Mouse (Mus musculus): ENCODE data around the gene Mindy4b-ps.
"Not testable (repeated sequence)": the region's sequence is repeated elsewhere in the genome, so short reads cannot be mapped to it uniquely, and the experiment has no call there.

Mindy4b-ps gene

DNA sequence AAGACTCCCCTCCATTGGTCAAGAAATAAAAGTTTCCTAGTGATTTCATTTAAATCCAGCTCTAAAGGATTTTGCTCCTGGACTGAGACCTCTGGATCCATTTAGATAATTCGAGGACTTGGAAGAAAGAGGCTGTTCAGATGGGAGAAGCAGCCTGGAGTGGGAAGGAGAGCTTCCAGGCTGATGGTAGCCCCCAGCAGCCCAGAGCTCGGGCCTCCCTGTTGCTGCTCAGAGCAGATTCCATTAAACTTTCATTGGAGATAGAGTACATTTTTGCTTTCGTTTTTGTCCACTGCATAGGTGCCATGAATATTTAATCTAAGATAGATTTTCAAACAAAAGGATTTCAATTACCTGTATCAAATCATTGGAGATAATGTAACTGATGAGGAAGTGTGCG, at the start of gene Mindy4b-ps:
Mindy4b-ps (minus strand) TSS at position 101 of the 400 bp plus-strand sequence.
- DNase-seq (ENCODE audit: low spot score in 2 of 2): no peak

DNA sequence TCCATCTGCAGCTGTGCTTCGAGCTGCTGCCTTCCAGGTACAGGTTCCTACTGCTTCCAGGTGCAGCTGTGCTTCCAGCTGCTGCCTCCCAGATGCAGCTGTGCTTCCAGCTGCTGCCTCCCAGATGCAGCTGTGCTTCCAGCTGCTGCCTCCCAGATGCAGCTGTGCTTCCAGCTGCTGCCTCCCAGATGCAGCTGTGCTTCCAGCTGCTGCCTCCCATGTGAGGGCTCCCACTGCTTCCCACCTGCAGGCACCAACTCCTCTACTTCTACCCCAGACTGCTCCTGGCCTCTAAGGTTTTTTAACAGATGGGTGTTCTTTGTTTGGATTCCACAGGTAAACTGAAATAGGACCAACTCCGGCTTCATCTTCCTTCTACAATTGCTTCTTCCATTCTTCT, 49.8 kb upstream of the Mindy4b-ps start:
- DNase-seq (ENCODE audit: low spot score in 2 of 2): not testable (repeated sequence)

DNA sequence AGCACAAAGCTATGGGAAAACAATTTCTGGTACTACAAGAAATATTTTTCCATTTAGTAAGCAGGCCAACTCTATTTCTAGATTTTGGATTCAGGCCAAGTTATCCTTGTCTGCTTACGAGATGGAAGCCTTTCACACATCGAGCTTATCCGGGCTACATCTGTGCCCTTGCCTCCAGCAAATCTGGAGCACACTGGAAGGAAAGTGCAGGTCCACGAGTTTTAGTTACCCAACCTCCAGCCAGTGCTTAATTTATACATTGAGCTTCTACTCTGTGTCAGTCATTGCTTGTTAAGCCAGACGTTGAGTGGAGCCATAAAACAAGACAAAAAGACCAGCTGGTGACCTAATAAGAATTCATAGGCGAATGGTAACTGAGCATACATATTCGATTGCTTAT, 43.6 kb upstream of the Mindy4b-ps start:
- DNase-seq (ENCODE audit: low spot score in 2 of 2): no peak

DNA sequence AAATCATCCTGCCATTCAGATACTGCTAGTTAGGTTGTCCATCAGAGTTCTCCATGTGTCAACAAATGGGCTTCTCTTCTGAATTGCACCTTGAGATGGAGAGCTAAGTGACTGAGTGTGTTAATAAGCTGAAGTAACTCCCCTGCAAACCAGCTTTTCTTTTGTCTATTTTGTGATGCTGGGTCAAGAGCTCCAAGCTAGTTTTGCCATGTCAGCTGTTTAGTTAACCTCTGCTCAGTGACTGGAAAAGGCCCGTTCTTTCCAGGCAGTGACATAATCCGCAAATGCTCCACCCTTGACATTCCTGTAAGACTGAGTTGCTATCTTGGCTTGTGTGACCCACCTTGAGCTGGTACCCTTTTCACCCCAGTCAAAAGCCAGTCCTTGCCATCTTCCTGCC, 40.9 kb upstream of the Mindy4b-ps start:
- no peak for DNase-seq (ENCODE audit: low spot score in 2 of 2)

DNA sequence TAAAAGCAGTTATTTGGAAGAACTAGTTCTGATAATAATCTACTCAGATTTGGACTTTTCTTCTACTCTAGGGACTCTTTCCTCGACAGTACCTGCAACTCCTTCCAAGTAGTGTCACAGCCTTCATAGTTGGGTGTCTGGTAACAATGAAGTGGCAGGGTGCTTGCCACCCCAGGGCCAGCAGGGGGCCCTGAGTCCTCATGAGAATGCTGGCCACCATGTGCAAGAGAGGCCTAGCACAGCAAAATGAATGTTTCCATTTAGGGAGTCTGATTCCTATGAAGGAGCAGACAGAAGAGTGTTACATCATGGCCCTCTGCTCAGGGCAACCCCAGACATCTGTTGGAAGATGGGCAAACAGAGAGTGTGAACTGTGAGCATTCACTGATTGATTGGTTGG, 21.3 kb upstream of the Mindy4b-ps start:
- DNase-seq (ENCODE audit: low spot score in 2 of 2): no peak

DNA sequence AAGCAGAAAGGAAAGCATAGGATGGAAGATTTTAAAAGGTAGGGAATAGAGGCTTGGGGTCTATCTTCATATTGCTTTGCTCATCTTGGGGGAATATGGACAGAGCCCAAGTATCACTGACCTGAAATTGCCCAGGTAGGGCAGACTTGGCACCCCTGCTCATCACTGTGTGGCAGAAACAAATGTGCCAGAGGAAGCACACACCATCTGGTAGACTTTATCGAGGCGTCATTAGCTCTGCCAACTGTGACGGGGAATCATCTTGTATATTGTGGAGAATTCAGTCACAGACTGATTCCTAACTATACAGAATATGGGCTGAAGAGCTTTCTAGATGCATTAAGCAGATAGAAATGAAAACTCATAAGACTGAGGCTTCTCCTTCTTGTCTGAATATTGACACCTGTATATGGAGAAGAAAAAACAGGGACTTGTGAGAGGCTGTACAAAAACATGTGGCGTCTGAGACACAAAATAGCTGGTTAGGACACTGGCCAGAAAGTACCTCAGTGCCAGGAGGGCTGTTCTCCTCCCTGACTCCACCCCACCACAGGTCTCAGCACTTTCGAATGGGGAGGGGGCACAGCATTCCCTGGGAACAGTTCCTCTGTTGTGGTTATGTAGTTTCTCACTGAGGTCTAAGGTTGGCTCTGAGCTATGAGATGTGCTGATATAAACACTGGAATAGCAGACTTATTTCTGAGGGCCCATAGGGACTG, 11.5 kb upstream of the Mindy4b-ps start:
- DNase-seq (ENCODE audit: low spot score in 2 of 2): no peak

DNA sequence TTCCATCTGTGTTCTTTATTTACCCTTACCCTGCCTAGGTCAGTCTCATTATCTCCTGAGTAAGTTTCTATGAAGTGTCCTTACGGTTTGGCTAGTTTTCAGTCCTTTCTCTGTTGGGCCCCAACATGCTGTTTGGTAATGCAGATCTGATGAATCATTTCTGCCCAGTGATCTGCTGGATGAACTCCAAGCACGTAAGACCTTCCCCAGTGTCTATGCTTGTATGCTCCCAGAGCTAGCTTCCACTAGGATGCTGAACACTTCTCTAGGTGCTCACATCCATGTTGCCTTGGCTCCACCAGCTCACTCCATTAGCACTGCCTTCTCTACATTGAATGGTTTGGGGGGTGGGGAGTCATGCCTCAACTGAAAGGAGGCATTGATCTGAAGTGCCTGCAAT, 10.8 kb upstream of the Mindy4b-ps start:
- DNase-seq (ENCODE audit: low spot score in 2 of 2): no peak

DNA sequence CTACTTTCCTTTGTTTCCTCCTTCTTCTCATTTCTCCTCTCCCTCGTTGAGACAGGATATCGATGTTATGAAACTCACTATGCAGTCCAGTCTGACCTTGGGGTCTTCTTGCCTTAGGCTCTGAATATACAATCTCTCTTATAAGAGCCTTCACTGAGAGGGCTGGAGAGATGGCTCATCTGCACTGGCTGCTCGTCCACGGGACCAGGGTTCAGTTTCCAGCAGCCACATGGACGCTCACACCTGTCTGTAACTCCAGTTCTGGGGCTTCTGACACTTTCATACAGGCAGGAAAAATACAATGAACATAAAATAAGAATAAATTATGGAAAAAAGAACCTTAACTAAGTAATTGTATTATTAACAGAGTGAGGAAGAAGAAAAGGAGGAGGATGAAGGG, 9.5 kb upstream of the Mindy4b-ps start:
- DNase-seq (ENCODE audit: low spot score in 2 of 2): no peak

DNA sequence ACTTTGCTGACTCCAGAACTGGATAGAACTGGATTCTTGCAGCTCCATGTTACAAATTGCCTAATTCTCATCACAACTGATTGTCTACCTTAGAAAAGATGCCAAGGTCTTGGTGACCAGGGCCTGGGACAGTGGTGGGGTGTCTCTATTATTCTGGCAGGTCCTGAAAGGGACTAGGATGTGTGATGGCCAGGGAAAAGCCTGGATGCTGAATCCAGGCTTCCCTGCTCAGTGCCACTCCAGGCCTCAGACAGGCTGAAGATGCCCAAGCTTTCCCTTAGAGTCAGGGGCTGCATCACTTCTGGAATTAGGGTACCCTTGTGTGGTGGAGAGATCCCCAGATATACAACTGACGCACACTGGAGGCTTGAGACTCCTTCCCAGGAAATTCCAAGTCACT, 7.8 kb upstream of the Mindy4b-ps start:
- DNase-seq (ENCODE audit: low spot score in 2 of 2): no peak

DNA sequence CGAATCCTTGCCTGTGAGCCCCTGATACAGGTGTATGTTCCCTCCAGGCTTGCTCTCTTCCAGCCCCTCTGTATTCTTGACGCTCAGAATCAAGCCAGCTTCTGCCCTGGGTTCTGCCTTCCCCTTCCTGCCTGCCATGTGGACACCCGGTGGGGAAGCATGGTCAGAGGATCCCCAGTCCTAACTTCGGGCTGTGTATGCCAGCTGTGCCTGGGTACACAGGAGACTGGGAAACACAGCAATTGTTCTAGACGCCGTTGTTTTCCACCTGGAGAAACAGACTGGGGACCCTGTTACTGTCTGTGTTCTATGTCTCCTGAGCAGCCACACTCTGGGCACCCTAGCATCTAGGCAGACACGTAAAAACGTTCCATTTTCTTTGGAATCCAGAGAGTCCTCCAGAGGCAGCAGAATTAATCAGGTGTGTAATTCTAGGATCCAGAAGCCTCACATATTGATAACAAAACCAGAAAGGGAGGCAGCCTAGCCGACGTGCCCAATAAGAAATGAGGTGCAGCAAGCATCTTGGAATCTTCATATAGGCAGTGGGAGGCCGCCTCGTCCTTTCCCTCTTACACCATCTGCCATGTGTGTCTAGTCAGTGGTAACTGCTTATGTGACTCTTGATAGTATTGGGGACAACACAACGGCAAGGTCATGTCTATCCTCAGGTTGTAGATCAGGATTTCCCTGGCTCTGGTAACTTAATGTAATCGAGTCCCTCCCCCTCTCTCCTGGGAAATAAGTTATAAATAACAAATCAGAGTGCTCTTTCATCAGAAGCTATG, 6.4 kb upstream of the Mindy4b-ps start:
- DNase-seq (ENCODE audit: low spot score in 2 of 2): no peak

DNA sequence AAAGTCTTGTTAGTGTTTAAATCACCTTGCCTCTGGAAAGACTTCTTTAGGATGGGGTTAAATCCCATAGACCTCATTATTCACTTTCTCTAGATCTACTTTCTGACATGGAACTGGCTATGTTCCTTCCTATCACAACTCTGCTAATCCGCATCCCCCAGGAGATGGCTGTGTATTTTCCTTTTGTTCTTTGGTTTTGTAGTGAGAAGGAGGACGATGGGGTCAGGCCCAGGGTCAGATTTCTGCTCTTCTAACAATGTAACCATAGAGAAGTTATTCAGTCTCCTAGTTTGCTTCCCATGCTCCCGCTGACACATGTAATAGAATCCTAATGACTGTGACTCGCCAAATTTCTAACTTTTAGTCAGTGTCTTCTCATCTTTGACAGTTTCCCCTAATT, 4.2 kb upstream of the Mindy4b-ps start:
- no peak for DNase-seq (ENCODE audit: low spot score in 2 of 2)

DNA sequence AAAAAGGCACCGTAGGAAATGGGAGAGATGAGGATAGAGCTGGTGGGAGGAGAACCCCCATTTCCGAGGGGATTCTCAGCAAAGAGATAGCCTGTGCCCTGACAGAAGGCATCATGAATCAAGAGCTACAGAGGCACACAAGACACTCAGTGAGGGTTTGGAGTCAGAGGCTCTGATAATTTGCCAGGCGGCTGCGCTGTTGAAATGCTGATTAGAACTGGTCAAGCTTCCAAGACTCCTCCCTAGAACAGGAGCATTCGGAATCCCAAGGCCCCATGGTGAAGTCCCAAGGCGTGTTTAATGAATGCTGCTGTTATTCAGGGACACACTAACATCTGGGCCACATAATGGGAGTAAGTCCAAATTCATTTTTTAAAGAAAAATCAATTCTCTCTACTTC, 4.8 kb downstream of the Mindy4b-ps start:
- no peak for DNase-seq (ENCODE audit: low spot score in 2 of 2)

DNA sequence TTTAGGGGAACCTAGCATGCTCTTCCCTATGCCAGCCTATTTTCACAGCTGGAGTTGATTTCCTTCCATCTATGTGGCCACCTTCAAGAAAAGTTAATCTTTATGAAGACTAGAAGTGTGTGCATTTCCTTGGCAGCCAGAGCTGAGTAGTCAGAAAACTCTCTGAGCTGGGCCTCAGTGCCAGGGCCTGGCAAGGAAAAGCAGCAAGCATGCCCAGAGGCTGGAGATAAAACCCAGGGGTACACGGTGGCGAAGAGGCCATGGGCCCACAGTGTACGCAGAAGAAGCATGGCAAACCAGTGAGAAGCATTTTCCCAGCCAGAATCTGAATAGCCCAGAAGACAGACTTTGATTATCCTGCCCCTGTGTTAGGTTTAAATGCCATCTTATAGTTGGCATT, 7.9 kb downstream of the Mindy4b-ps start:
- DNase-seq (ENCODE audit: low spot score in 2 of 2): no peak

DNA sequence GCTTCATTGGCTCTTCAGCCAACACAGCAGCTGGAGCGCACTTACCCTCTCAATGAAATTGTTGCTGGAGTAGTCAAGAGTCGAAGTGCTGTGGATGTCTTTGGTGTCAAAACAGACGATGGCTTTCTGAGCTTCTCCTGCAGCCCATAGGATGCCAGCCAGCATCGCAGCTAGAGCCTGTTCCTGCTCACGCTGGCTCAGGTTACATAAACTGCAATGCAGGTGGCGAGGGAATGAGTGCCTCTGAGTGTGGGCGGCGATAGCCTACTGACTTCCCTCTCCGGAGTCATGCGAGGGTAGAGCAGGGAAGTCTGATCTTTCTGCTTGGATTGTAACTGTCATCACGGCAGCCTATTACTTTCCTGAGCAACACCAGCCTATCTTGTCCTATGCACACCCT, 11.8 kb downstream of the Mindy4b-ps start:
- no peak for DNase-seq (ENCODE audit: low spot score in 2 of 2)

DNA sequence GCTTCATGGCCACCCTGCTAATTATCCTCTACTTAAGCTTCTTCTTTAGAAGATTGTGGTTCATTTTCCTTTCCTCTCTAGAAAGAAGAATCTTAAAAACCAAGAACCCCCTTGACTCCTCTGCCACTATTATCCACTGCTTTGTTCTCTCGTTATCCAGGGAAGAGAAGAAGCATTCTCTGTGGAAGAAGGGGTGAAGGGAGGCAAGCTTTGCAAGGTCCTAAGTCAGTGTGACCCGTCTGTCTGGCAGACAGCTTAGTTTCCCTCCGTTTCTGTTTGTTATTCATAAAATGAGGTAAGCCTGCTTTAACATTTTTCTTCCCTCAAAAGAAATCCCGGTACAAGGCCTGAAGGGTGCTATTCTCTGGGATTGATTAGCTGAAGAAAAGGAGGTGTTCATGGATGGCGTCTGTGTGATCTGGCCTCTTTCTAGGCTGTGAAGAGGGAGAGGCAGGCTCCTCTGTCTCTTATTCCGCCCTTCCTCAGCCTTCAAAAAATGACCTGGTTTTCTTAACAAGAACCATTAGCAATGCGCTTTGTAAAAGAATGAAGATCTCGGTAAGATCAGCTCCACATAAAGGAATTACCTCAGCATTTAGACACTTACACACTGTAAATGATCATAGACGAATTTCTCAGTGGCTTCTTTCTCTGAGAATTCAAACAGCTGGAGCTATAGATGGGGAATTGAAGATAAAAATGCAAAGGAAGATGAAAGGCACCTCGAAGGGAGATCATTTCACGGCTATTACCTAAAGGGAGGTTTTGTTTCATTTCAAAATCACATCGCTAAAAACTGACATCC, 12.8 kb downstream of the Mindy4b-ps start:
- no peak for DNase-seq (ENCODE audit: low spot score in 2 of 2)

DNA sequence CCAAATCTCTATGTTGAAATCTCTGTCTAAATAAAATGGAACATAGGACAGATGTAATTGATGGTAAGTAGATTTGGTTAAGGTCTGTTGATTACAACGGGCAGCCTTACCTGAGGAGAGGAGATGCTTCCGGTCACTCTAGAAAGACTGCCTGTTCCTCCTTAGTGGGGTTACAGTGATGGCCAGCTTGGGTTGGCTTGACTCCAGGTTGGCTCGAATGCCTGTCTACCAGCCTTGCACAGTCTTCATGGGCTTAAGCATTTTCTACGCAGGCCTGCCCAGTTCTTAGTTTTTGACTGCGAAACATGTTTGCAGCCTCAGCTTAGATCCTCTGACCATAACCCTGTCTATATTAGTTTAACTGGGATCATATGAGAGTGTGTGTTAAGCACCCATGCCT, 13.5 kb downstream of the Mindy4b-ps start:
- DNase-seq (ENCODE audit: low spot score in 2 of 2): no peak

DNA sequence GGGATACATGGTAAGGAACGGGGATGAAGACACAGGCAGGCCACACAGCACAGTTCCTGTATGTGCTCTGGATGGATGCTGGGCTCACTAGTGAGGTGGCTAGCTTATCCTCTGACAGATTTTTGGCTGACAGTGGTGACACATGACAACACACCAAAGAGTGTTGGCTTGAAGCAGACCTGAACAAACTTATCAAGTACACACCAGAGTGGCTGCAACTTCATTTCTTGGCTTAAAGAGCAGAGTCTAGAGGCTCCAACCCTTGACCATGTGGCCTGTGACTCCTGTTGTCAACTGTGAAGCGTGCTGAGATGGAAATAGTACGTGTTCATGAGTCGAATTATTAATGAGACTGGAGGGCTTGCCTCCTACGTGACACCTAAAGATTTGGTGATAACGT, 17.4 kb downstream of the Mindy4b-ps start:
- DNase-seq (ENCODE audit: low spot score in 2 of 2): no peak

DNA sequence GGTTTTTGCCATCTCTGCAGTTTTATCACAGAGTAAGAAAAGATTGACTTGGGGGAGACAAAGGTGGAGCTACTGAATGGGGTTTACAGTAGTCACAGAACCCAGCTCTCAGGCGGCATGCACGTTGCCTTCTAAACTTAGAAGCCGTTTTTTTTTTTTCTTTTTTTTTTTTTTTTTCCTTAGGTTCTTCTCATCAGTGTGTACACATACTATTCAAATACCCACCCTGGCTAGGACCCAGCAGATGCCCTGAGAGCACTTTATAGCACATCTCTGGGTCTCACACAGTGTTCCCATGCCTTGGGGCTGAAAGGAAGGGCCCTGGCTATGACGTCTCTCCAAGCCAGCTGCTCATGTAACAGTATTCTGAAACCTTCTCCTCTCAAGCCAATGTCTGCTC, 23.4 kb downstream of the Mindy4b-ps start:
- no peak for DNase-seq (ENCODE audit: low spot score in 2 of 2)

DNA sequence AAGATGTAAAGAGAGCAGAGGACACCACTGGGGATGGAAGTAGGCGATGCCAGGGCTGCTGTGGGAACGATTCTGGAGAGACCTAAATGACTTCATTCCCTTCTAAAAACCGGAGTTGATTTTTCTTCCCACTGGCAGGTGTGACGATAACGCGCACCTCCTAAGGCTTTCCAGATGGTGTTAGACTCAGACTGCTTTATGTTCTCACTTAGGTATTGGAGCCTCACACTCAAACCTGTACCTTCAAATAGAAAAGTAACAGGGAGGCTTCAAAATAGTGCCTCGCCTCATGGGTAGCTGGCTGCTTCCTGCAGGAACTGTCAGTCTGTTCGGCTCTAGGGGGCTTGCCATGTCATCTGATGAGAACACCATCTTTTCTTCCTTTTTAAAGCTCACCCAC, 23.9 kb downstream of the Mindy4b-ps start:
- DNase-seq (ENCODE audit: low spot score in 2 of 2): no peak

DNA sequence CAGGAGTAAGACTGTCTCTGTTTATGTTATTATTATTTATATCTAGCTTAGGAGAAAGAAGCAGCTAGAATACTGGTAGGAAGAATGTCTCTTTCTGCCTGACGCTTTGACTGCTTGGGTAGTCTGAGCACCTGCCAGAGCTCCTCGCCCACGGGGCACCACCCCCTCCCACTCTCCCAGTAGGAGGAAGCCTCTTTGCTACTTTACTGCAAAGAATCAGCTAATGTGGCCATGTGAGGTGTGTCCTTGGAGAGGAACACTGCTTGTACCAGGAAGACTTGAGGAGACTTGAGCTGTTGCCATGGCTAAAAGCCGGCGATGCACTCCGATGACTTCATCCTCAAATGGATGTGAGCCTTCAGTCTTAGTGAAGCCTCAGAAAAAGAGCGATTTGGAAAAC, 32.6 kb downstream of the Mindy4b-ps start:
- DNase-seq (ENCODE audit: low spot score in 2 of 2): no peak

DNA sequence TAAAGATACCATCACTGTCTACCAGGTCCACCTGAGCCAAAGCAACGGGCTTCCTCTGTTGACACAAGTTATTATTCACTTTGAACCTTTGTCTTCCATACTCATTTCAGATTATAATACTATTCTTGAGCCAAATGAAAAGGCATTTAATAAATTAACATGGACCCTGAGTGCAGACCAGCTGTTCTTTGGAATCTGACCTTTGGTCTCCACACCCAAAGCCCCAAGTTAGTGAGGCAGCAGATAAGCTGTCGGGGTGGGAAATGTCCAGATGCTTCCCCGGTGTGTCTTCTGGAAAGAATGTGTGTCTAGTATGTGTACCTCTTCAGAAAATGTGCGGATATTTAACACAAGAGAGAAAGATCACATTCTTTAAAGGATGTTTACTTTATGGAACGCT, 33.1 kb downstream of the Mindy4b-ps start:
- no peak for DNase-seq (ENCODE audit: low spot score in 2 of 2)

DNA sequence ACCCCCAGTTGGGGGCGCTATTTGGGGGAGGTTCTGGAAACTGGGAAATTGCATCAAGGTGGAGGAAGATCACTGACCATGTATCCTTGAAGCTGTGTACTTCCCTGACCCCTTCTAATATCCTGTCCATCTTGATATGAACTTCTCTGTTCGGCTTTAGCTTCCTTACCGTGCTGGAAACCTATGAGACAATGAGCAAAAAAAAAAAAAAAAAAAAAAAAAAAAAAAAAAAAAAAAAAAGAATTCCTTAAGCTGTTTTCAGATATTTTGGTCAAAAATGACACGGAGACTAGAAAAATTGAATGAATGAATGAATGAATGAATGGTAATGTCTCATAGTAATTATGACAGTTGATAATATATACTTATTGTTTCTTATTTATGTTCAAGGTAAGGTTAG, 35.6 kb downstream of the Mindy4b-ps start:
- no peak for DNase-seq (ENCODE audit: low spot score in 2 of 2)

DNA sequence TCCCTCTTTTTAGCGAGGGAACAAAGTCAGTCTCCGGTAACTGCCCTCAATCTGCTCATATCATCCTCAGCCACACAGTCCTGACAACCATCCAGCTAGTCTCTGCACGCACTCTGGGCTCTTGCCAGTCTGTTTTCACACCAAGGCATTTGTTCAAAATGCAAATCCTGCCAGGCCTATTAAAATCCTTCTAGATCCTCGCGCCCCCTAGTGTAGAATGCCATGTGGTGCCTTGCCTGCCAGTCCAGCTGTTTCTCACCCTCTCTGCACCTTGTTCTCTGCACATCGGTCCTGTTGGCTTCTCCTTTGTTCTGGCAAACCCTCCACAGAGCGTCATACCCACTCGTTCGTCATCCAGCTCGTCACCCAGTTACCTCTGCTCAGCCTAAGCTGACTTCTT, 36.2 kb downstream of the Mindy4b-ps start:
- peak in 1 of 2 experiments; percentile 61 for DNase-seq (ENCODE audit: low spot score in 2 of 2)
